Mouse (Mus musculus): ENCODE results near the gene Rrbp1. TPM values are rescaled to one million over a fixed set of nuclear protein-coding genes. Genes with fewer than 3 reads are reported as not detected.

Gene Rrbp1
- polyA plus RNA-seq, 1 experiment from 2014 or later = 34.8 TPM

- 93% methylated on average over 5 of the region's 5 CpGs for WGBS
- ATAC-seq (ENCODE audit: low FRiP score) = no peak
Observed at GRCm38 (mm10) chr2:143940406-143940805, 70.7 kb downstream of the Rrbp1 start.

GRCm38 (mm10) chr2:143937861-143938260 is 73.2 kb downstream of the Rrbp1 start:
- Histone ChIP-seq H3K9me3 (ENCODE audit: control insufficient read depth, low read length) (no peaks in the 10 kb centered on the region), H3K4me2 (replicated peaks) (no peak overlapping the region), H3K4me3 (replicated peaks; ENCODE audit: low read length) (no peak overlapping the region), H3K27me3 (ENCODE audit: control insufficient read depth, insufficient read depth, low read length) (no peaks in the 10 kb centered on the region), H3K36me3 (replicated peaks; ENCODE audit: control insufficient read depth, insufficient read depth) (peaks cover 37% of the 10 kb centered on the region), H3K4me1 (replicated peaks; ENCODE audit: control insufficient read depth, insufficient read depth, low read length) (no peaks in the 10 kb centered on the region), H3K27ac (no peak overlapping the region), H3K9ac (no peak overlapping the region)
- no peak for DNase-seq (ENCODE audit: low spot score)
- 51% methylated on average over 2 of the region's 2 CpGs for WGBS
- peak; percentile 46; the same call in 1 of the 2 replicates for ATAC-seq (ENCODE audit: low FRiP score)

More at GRCm38 (mm10) chr2:143940406-143940805, 70.7 kb downstream of the Rrbp1 start:
- peaks cover 61% of the 10 kb centered on the region for H3K36me3 ChIP-seq (replicated peaks; ENCODE audit: control insufficient read depth, insufficient read depth)
- no peak overlapping the region for H3K4me3 ChIP-seq (replicated peaks; ENCODE audit: low read length)
- H3K4me1 ChIP-seq (replicated peaks; ENCODE audit: control insufficient read depth, insufficient read depth, low read length) = no peaks in the 10 kb centered on the region
- H3K27me3 ChIP-seq (ENCODE audit: control insufficient read depth, insufficient read depth, low read length) = no peaks in the 10 kb centered on the region
- no peaks in the 10 kb centered on the region for H3K9me3 ChIP-seq (ENCODE audit: control insufficient read depth, low read length)
- no peak overlapping the region for H3K9ac ChIP-seq
- no peak overlapping the region for H3K27ac ChIP-seq
- no peak overlapping the region for H3K4me2 ChIP-seq (replicated peaks)
- no peak for DNase-seq (ENCODE audit: low spot score)

DNA sequence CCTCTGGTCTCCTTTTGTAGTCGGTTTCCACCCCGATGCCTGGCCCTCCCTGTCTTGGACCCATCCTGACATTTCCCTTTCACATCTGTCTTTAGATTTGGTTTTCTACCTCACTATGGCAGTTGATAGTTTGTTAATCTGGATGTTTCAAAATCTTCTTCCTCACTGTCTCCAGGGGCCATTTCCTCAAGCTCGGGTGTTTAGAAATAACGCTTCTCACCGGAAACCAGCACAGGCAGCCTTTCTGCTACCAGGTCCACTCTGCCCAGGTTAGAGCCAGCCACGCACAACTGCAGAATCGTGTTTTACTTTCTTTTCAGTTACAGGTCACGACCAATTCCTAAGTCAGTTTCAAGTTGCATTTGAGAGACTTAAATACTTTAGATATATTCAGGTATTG is 76.6 kb downstream of the Rrbp1 start:
- no peaks in the 10 kb centered on the region for H3K9me3 ChIP-seq (ENCODE audit: control insufficient read depth, low read length)
- DNase-seq (ENCODE audit: low spot score) = no peak
- no peak overlapping the region for H3K9ac ChIP-seq
- H3K4me3 ChIP-seq (replicated peaks; ENCODE audit: low read length) = no peak overlapping the region
- no peak overlapping the region for H3K4me2 ChIP-seq (replicated peaks)
- H3K36me3 ChIP-seq (replicated peaks; ENCODE audit: control insufficient read depth, insufficient read depth) = peaks cover 8% of the 10 kb centered on the region; the same call in 1 of the 2 replicates
- WGBS = 93% methylated on average over 8 of the region's 8 CpGs
- no peak overlapping the region for H3K27ac ChIP-seq
- H3K4me1 ChIP-seq (replicated peaks; ENCODE audit: control insufficient read depth, insufficient read depth, low read length) = no peaks in the 10 kb centered on the region; the same call in 1 of the 2 replicates
- ATAC-seq (ENCODE audit: low FRiP score) = no peak
- H3K27me3 ChIP-seq (ENCODE audit: control insufficient read depth, insufficient read depth, low read length) = no peaks in the 10 kb centered on the region

DNA sequence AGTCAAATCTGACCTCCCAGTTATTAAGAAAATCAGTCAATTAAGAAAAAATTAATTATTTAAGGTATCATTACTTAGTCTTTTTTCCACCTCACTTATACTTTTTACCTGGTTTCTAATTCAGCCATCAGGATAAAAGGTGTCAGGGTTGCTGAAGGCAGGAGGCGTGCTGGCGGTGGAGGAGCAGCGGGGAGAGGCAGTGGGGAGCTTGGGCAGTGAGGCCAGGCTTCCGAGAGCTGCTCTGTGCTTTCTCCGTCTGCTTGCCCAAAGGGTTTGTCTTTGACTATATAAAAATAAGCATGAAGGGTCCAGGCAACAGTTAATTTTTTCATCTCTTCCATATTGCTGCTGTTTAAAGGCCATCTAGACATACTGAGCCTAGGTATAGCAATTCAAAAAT is 77.5 kb downstream of the Rrbp1 start:
- H3K27me3 ChIP-seq (ENCODE audit: control insufficient read depth, insufficient read depth, low read length) = no peaks in the 10 kb centered on the region
- ATAC-seq (ENCODE audit: low FRiP score) (no peak), DNase-seq (ENCODE audit: low spot score) (no peak)
- no peak overlapping the region for H3K27ac ChIP-seq
- no peak overlapping the region for H3K9ac ChIP-seq
- WGBS = 87% methylated on average over 5 of the region's 5 CpGs
- H3K9me3 ChIP-seq (ENCODE audit: control insufficient read depth, low read length) = no peaks in the 10 kb centered on the region
- no peaks in the 10 kb centered on the region; the same call in 1 of the 2 replicates for H3K4me1 ChIP-seq (replicated peaks; ENCODE audit: control insufficient read depth, insufficient read depth, low read length)
- H3K36me3 ChIP-seq (replicated peaks; ENCODE audit: control insufficient read depth, insufficient read depth) = peaks cover 2% of the 10 kb centered on the region; the same call in 1 of the 2 replicates
- H3K4me2 ChIP-seq (replicated peaks) = no peak overlapping the region
- H3K4me3 ChIP-seq (replicated peaks; ENCODE audit: low read length) = no peak overlapping the region

- Histone ChIP-seq H3K9me3 (ENCODE audit: control insufficient read depth, low read length) (no peaks in the 10 kb centered on the region), H3K9ac (no peak overlapping the region), H3K4me3 (replicated peaks; ENCODE audit: low read length) (no peak overlapping the region), H3K27me3 (ENCODE audit: control insufficient read depth, insufficient read depth, low read length) (no peaks in the 10 kb centered on the region), H3K27ac (no peak overlapping the region), H3K4me1 (replicated peaks; ENCODE audit: control insufficient read depth, insufficient read depth, low read length) (no peaks in the 10 kb centered on the region; the same call in 1 of the 2 replicates), H3K36me3 (replicated peaks; ENCODE audit: control insufficient read depth, insufficient read depth) (no peaks in the 10 kb centered on the region), H3K4me2 (replicated peaks) (no peak overlapping the region)
- WGBS = 82% methylated on average over 12 of the region's 12 CpGs
- DNase-seq (ENCODE audit: low spot score) (no peak), ATAC-seq (ENCODE audit: low FRiP score) (no peak)
Observed at GRCm38 (mm10) chr2:143932340-143932873, 78.7 kb downstream of the Rrbp1 start.

GRCm38 (mm10) chr2:143929607-143930311 is 81.3 kb downstream of the Rrbp1 start:
- no peak overlapping the region for H3K4me3 ChIP-seq (replicated peaks; ENCODE audit: low read length)
- ATAC-seq (ENCODE audit: low FRiP score) (no peak), DNase-seq (ENCODE audit: low spot score) (no peak)
- no peak overlapping the region for H3K4me2 ChIP-seq (replicated peaks)
- no peak overlapping the region for H3K27ac ChIP-seq
- no peaks in the 10 kb centered on the region for H3K9me3 ChIP-seq (ENCODE audit: control insufficient read depth, low read length)
- H3K27me3 ChIP-seq (ENCODE audit: control insufficient read depth, insufficient read depth, low read length) = no peaks in the 10 kb centered on the region
- 54% methylated on average over 3 of the region's 3 CpGs for WGBS
- no peaks in the 10 kb centered on the region for H3K36me3 ChIP-seq (replicated peaks; ENCODE audit: control insufficient read depth, insufficient read depth)
- no peaks in the 10 kb centered on the region; the same call in 1 of the 2 replicates for H3K4me1 ChIP-seq (replicated peaks; ENCODE audit: control insufficient read depth, insufficient read depth, low read length)
- no peak overlapping the region for H3K9ac ChIP-seq

- H3K36me3 ChIP-seq (replicated peaks; ENCODE audit: control insufficient read depth, insufficient read depth) = no peaks in the 10 kb centered on the region
- H3K27ac ChIP-seq = no peak overlapping the region
- H3K4me2 ChIP-seq (replicated peaks) = no peak overlapping the region
- no peaks in the 10 kb centered on the region for H3K27me3 ChIP-seq (ENCODE audit: control insufficient read depth, insufficient read depth, low read length)
- no peak overlapping the region for H3K4me3 ChIP-seq (replicated peaks; ENCODE audit: low read length)
- peaks cover 5% of the 10 kb centered on the region; the same call in 1 of the 2 replicates for H3K4me1 ChIP-seq (replicated peaks; ENCODE audit: control insufficient read depth, insufficient read depth, low read length)
- ATAC-seq (ENCODE audit: low FRiP score) = no peak
- DNase-seq (ENCODE audit: low spot score) = no peak
- WGBS = 95% methylated on average over 6 of the region's 6 CpGs
- H3K9me3 ChIP-seq (ENCODE audit: control insufficient read depth, low read length) = no peaks in the 10 kb centered on the region
- no peak overlapping the region for H3K9ac ChIP-seq
Observed at GRCm38 (mm10) chr2:143925826-143926225, 85.2 kb downstream of the Rrbp1 start.

DNA sequence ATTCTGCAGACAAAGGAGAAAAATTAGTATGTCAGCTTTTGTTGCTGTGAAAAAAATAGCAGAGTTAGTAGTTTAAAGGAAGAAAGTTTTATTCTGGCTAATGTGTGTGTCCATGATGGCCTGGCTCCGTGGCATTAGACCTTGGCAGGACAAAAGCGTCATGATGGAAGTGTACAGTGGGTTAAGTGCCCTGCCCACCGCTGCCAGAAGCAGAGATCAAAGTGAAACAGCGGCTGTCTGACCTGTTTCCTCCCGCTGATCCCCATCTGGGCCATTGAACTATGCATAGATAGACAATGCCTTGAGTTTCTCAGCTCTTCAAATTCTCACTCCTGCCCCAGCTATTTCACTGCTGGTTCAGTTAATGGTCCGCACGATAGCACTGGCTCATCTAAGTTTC is 87.0 kb downstream of the Rrbp1 start:
- Histone ChIP-seq H3K27me3 (ENCODE audit: control insufficient read depth, insufficient read depth, low read length) (no peaks in the 10 kb centered on the region), H3K27ac (no peak overlapping the region), H3K4me1 (replicated peaks; ENCODE audit: control insufficient read depth, insufficient read depth, low read length) (peaks cover 12% of the 10 kb centered on the region; the same call in 1 of the 2 replicates), H3K4me3 (replicated peaks; ENCODE audit: low read length) (no peak overlapping the region), H3K9me3 (ENCODE audit: control insufficient read depth, low read length) (no peaks in the 10 kb centered on the region), H3K4me2 (replicated peaks) (no peak overlapping the region), H3K9ac (no peak overlapping the region), H3K36me3 (replicated peaks; ENCODE audit: control insufficient read depth, insufficient read depth) (no peaks in the 10 kb centered on the region)
- 64% methylated on average over 7 of the region's 7 CpGs for WGBS
- no peak for ATAC-seq (ENCODE audit: low FRiP score)
- DNase-seq (ENCODE audit: low spot score) = no peak

- H3K9ac ChIP-seq = no peak overlapping the region
- no peak for ATAC-seq (ENCODE audit: low FRiP score)
- H3K4me3 ChIP-seq (replicated peaks; ENCODE audit: low read length) = no peak overlapping the region
- H3K9me3 ChIP-seq (ENCODE audit: control insufficient read depth, low read length) = no peaks in the 10 kb centered on the region
- H3K4me1 ChIP-seq (replicated peaks; ENCODE audit: control insufficient read depth, insufficient read depth, low read length) = peaks cover 37% of the 10 kb centered on the region
- no peaks in the 10 kb centered on the region for H3K36me3 ChIP-seq (replicated peaks; ENCODE audit: control insufficient read depth, insufficient read depth)
- H3K27ac ChIP-seq = no peak overlapping the region
- 63% methylated on average over 4 of the region's 4 CpGs for WGBS
- no peak for DNase-seq (ENCODE audit: low spot score)
- no peaks in the 10 kb centered on the region for H3K27me3 ChIP-seq (ENCODE audit: control insufficient read depth, insufficient read depth, low read length)
- no peak overlapping the region for H3K4me2 ChIP-seq (replicated peaks)
Observed at GRCm38 (mm10) chr2:143918831-143919502, 92.1 kb downstream of the Rrbp1 start.

Data from hindbrain, embryonic 14.5 days (tissue).